In genomic region chr1:34298631-34299184, GRCm38 (mm10) we compare ENCODE assay signal across 9 mouse cellular contexts.
DNase-seq lines count a peak whose midpoint lies in the region; ATAC-seq and TF ChIP-seq lines count a peak whose summit lies in the region.
"Had no signal": no experiment of that assay in that cellular context is flagged by ENCODE, and none has a peak within 500 bp of the region (broad histone marks: within the 10 kb centered on the region; RNA-seq: fewer than 3 reads in every experiment).

No protein-coding gene starts in this region.

- H3K4me1 ChIP-seq in forebrain, embryonic 16.5 days (replicated peaks; ENCODE audit: control insufficient read depth, insufficient read depth, low read length): peaks cover 21% of the 10 kb centered on the region
- H3K4me1 ChIP-seq in lung, postnatal 0 days (ENCODE audit: insufficient read depth, low read depth, low read length): peaks cover 4% of the 10 kb centered on the region; the same call in 1 of the 2 replicates

- intact Hi-C loops in heart, postnatal 10 days (cut with DNase I): no loop called here
- intact Hi-C loops in heart, postnatal 25 days (cut with DNase I): no loop called here

- ATAC-seq in forebrain, embryonic 16.5 days: peak; percentile 76
- no peak; the same call in 1 of the 2 replicates for ATAC-seq in lung, postnatal 0 days

- H3K4me3 ChIP-seq in forebrain, embryonic 16.5 days (replicated peaks; ENCODE audit: low read length): no peak overlapping the region
- H3K4me3 ChIP-seq in lung, postnatal 0 days (ENCODE audit: low read depth, low read length): no peak overlapping the region

- H3K27me3 ChIP-seq in forebrain, embryonic 16.5 days (replicated peaks; ENCODE audit: control insufficient read depth, insufficient read depth, low read length): no peaks in the 10 kb centered on the region
- no peaks in the 10 kb centered on the region for H3K27me3 ChIP-seq in lung, postnatal 0 days (replicated peaks; ENCODE audit: insufficient read depth, low read length)

- 21% methylated on average over 18 of the region's 18 CpGs for WGBS in forebrain, embryonic 16.5 days
- 34% methylated on average over 18 of the region's 18 CpGs for WGBS in lung, postnatal 0 days

- peaks cover 24% of the 10 kb centered on the region for H3K36me3 ChIP-seq in forebrain, embryonic 16.5 days (ENCODE audit: control insufficient read depth, insufficient read depth)
- peaks cover 29% of the 10 kb centered on the region; the same call in 1 of the 2 replicates for H3K36me3 ChIP-seq in lung, postnatal 0 days (ENCODE audit: insufficient read depth, low read length)
- H3K36me3 ChIP-seq: G1E had no signal

- TF ChIP-seq EP300 in lung, postnatal 0 days (IDR thresholded peaks at IDR 0.05): no peak

- H3K4me2 ChIP-seq in forebrain, embryonic 16.5 days (ENCODE audit: low read length): peak overlapping the region; percentile 30
- H3K4me2 ChIP-seq in lung, postnatal 0 days (replicated peaks; ENCODE audit: low read depth, low read length): no peak overlapping the region

- no peaks in the 10 kb centered on the region for H3K9me3 ChIP-seq in forebrain, embryonic 16.5 days (ENCODE audit: control insufficient read depth, low read length)
- no peaks in the 10 kb centered on the region for H3K9me3 ChIP-seq in lung, postnatal 0 days (ENCODE audit: low read length)
- H3K9me3 ChIP-seq: G1E had no signal

- H3K27ac ChIP-seq in forebrain, embryonic 16.5 days (ENCODE audit: low read length): no peak overlapping the region
- no peak overlapping the region for H3K27ac ChIP-seq in lung, postnatal 0 days (ENCODE audit: low read length)

- TF ChIP-seq CTCF in lung, postnatal 0 days (IDR thresholded peaks at IDR 0.05): no peak

- DNase-seq in heart, postnatal 10 days: peak; percentile 50 to 56
- no peak for DNase-seq in heart, postnatal 25 days (ENCODE audit: low spot score)
- DNase-seq in brain, adult 2 months (ENCODE audit: low read depth, low spot score): peak; percentile 57
- DNase-seq in lung, postnatal 0 days (ENCODE audit: low spot score): peak; percentile 53
- no peak for DNase-seq in neural tube, embryonic 10.5 days (ENCODE audit: extremely low spot score, low spot score)
- DNase-seq in adipocyte (ENCODE audit: low spot score): no peak
- no peak for DNase-seq in thymus, adult 18-20 months

- H3K9ac ChIP-seq in forebrain, embryonic 16.5 days (replicated peaks; ENCODE audit: low read depth, low read length): no peak overlapping the region
- H3K9ac ChIP-seq in lung, postnatal 0 days (replicated peaks; ENCODE audit: low read depth): no peak overlapping the region

Comparison
In these comparisons a context has a peak if more than half of its experiments do, and no peak if none do; other contexts are left out.
1. DNase-seq: peak in heart, postnatal 10 days (2 of 2), brain, adult 2 months (single experiment) and lung, postnatal 0 days (single experiment); none in heart, postnatal 25 days (single experiment), neural tube, embryonic 10.5 days (single experiment), adipocyte (single experiment) and thymus, adult 18-20 months (0 of 2).